Mouse (Mus musculus): Measurements from ENCODE around the gene Gm10334. TPM values are rescaled to one million over a fixed set of nuclear protein-coding genes. Genes with fewer than 3 reads are reported as not detected.
"Not testable (repeated sequence)": the region's sequence is repeated elsewhere in the genome, so short reads cannot be mapped to it uniquely, and the experiment has no call there.

Gene Gm10334
- not detected for total RNA-seq (2021)

GRCm38 (mm10) chr6:41446045-41446444, at the start of gene Gm10334:
Gm10334 (minus strand) TSS chr6:41446145.
- DNase-seq; intact Hi-C loops (cut with DNase I): not testable (repeated sequence)

GRCm38 (mm10) chr6:41458632-41459031, 12.7 kb upstream of the Gm10334 start, which contains the start of gene Prss1:
Prss1 (plus strand) TSS chr6:41458932.
- DNase-seq; intact Hi-C loops (cut with DNase I): not testable (repeated sequence)

- DNase-seq; intact Hi-C loops (cut with DNase I): not testable (repeated sequence)
Measured at GRCm38 (mm10) chr6:41442261-41442660, 3.7 kb downstream of the Gm10334 start.

Other genes starting within 250 kb of the Gm10334 start
- gene Try4, start 143.9 kb downstream of the Gm10334 start, total RNA-seq (2021): not detected
- under 1 TPM in 1 of 2 experiments, not detected in 1; 0.46 TPM for gene Try5, start 129.3 kb downstream of the Gm10334 start, total RNA-seq (2021)
- not detected for gene Try10, start 92.0 kb downstream of the Gm10334 start, total RNA-seq (2021)
- not detected for gene Prss3, start 68.5 kb downstream of the Gm10334 start, total RNA-seq (2021)
- gene Gm5771, start 53.8 kb downstream of the Gm10334 start, total RNA-seq (2021): not detected
- gene Prss1, start 12.8 kb upstream of the Gm10334 start, total RNA-seq (2021): not detected
- gene Prss2, start 75.6 kb upstream of the Gm10334 start, total RNA-seq (2021): not detected
- gene Ephb6, start 159.3 kb upstream of the Gm10334 start, total RNA-seq (2021): 100 to 1,000 TPM; 165 to 178 TPM
- under 1 TPM in 1 of 2 experiments, not detected in 1; 0.20 TPM for gene Trpv6, start 190.3 kb upstream of the Gm10334 start, total RNA-seq (2021)
- not detected for gene Trpv5, start 234.6 kb upstream of the Gm10334 start, total RNA-seq (2021)
- gene Llcfc1, start 238.3 kb upstream of the Gm10334 start, total RNA-seq (2021): not detected